Mouse (Mus musculus) brain, adult 2 months (tissue): ENCODE data around the gene Ccdc65.
"Not testable (repeated sequence)": the region's sequence is repeated elsewhere in the genome, so short reads cannot be mapped to it uniquely, and the experiment has no call there.

Experiments used
- DNase-seq: peaks from one replicate; pipeline ENCODE4 v3.0.0; 2011; ENCODE audit warnings: low read depth, low spot score

Gene Ccdc65

GRCm38 (mm10) chr15:98737881-98738280, 29.9 kb downstream of the Ccdc65 start:
- DNase-seq = peak; percentile 51

GRCm38 (mm10) chr15:98738796-98739195, 30.8 kb downstream of the Ccdc65 start:
- no peak for DNase-seq

DNA sequence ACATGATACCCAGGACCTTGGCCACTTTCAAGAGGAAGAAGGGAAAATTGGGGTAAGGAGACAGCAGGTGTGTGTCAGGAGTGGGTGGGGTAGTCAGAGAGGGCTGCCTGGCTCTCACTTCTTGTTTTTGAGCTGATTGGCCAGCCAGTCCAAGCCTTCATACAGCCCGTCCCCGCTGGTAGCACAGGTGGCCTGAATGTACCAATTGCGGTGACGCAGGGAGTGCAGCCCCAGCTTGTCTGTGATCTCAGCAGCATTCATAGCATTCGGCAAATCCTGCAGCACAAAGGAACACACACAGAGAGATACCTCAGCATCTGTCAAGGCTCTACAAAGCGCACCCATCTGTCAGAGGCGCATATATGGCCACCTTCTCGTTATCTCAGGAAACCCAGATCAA, 32.2 kb downstream of the Ccdc65 start:
- peak; percentile 67 for DNase-seq

- no peak for DNase-seq
Measured at GRCm38 (mm10) chr15:98742766-98743428, 34.9 kb downstream of the Ccdc65 start.

- DNase-seq = not testable (repeated sequence)
Measured at GRCm38 (mm10) chr15:98743863-98744262, 35.9 kb downstream of the Ccdc65 start.

DNA sequence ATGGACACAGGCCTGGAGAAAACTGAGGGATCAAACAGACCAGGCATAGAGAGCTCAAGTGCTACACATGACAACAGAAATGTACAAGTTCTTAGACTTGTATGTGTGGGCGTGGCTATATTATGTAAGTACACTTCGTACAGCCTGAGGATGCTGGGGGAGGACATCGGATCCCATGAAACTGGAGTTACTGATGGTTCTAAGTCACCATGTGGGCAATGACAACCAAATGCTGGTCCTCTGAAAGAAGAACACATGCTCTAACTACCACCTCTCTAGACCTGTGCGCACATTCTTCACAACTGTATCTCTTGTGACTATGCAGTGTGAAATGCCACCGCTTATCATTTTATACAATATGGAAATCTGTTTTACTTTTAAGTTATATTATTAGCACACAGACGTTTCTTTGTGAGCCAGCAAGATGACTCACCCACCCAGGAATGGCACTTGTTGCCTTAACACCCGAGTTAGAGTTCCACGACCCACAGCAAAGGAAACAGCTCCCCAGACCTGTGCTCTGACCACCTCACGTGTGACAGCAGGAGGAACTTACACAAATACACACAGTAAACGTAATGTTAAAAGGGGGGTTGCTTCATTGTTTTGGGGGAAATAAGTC, 38.4 kb downstream of the Ccdc65 start:
- peak; percentile 69 for DNase-seq

DNA sequence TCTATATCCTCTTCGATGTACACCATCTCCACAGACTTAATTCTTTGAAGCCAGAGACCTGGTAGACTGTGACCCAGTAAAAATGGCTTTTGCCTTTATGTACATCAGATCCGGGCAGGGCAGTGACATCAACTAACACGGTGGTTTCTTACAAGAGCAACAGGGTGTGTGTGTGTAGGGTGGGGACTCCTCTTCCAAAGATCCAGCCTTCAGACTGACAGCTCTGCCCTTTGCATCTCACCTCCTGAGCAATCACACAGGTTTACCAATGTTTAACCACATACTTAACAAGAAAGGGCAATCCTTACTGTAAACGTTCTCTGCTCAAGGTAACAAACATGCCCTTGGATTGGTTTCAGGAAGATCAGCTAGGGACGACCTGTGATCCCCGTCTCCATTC, 39.3 kb downstream of the Ccdc65 start:
- no peak for DNase-seq

- no peak for DNase-seq
Measured at GRCm38 (mm10) chr15:98749093-98749492, 41.1 kb downstream of the Ccdc65 start.

GRCm38 (mm10) chr15:98753021-98753423, 45.0 kb downstream of the Ccdc65 start:
- peak; percentile 62 for DNase-seq

DNA sequence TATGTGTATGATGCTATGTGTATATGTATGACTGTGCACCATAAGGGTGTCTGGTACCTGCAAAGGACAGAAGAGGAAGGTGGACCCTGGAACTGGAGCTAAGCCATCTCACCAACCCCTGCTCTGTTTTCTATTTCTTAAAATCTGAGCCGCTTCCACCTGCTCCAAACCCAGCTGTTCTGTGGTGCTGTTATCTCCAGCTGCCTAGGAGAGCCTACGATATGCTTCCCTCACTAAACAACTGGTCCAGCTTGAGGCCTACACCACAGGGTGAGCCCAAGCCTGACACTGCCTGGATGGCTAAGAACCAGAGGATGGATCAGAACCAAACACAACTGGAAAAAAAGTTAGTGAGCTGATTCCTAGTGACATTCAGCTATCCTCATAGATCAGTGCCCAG, 46.1 kb downstream of the Ccdc65 start:
- no peak for DNase-seq

- DNase-seq = peak; percentile 91
Measured at GRCm38 (mm10) chr15:98762201-98762621, 54.2 kb downstream of the Ccdc65 start.

GRCm38 (mm10) chr15:98762670-98763529, 54.9 kb downstream of the Ccdc65 start, which contains the start of gene Arf3:
Gene Arf3 (minus strand): TSS chr15:98763214.
- peak; percentile 98 for DNase-seq

DNA sequence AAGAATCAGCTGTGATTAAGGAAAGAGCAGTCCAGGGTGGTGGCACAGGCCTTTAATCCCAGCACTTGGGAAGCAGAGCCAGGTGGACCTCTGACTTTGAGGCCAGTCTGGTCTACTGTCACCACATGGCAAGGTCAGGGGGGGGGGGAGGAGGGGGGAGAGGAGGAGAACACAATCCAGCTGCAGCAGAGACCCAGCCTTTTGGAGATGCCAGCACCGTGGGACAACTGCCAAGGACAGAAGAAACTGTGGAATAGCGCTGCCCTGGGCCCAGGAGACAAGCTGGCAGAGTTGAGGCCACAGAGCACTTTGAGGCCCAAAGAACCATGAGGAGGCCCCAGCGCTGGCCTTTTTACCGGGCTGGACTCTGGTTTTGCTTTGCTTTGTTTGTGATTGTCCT, 57.9 kb downstream of the Ccdc65 start:
- no peak for DNase-seq

GRCm38 (mm10) chr15:98768259-98768658, 60.3 kb downstream of the Ccdc65 start:
- DNase-seq = no peak

- DNase-seq = no peak
Measured at GRCm38 (mm10) chr15:98771813-98772425, 63.9 kb downstream of the Ccdc65 start.

- peak; percentile 29 for DNase-seq
Measured at GRCm38 (mm10) chr15:98772511-98773211, 64.7 kb downstream of the Ccdc65 start.
